Mouse (Mus musculus) embryo, embryonic 10 days (tissue): ENCODE data around the gene Lin52.
A peak's percentile ranks its signal among the peaks of the same experiment; 100 is the strongest.

ENCODE experiments used
- DNase-seq: peaks from one replicate; pipeline ENCODE4 v3.0.0-alpha.2; 2015; ENCODE audit warnings: low spot score

Lin52 gene

GRCm38 (mm10) chr12:84468701-84469100 is 17.5 kb downstream of the Lin52 start:
- peak; percentile 62 for DNase-seq

- no peak for DNase-seq
Observed at GRCm38 (mm10) chr12:84478937-84479336, 27.7 kb downstream of the Lin52 start.

GRCm38 (mm10) chr12:84481251-84481650 is 30.0 kb downstream of the Lin52 start:
- no peak for DNase-seq

GRCm38 (mm10) chr12:84482778-84483585 is 31.8 kb downstream of the Lin52 start:
- no peak for DNase-seq

GRCm38 (mm10) chr12:84487324-84488056 is 36.3 kb downstream of the Lin52 start:
- peak; percentile 67 for DNase-seq

GRCm38 (mm10) chr12:84496795-84497194 is 45.6 kb downstream of the Lin52 start:
- no peak for DNase-seq

- no peak for DNase-seq
Observed at GRCm38 (mm10) chr12:84500528-84501263, 49.5 kb downstream of the Lin52 start.

GRCm38 (mm10) chr12:84501278-84501677 is 50.1 kb downstream of the Lin52 start:
- no peak for DNase-seq

- no peak for DNase-seq
Observed at GRCm38 (mm10) chr12:84506856-84507255, 55.6 kb downstream of the Lin52 start.

GRCm38 (mm10) chr12:84512016-84512415 is 60.8 kb downstream of the Lin52 start:
- no peak for DNase-seq

GRCm38 (mm10) chr12:84515486-84515885 is 64.3 kb downstream of the Lin52 start:
- no peak for DNase-seq

GRCm38 (mm10) chr12:84516642-84517041 is 65.4 kb downstream of the Lin52 start:
- DNase-seq = no peak

GRCm38 (mm10) chr12:84518018-84518417 is 66.8 kb downstream of the Lin52 start:
- DNase-seq = no peak

- no peak for DNase-seq
Observed at GRCm38 (mm10) chr12:84523728-84524127, 72.5 kb downstream of the Lin52 start.

- peak; percentile 43 for DNase-seq
Observed at GRCm38 (mm10) chr12:84524147-84525050, 73.2 kb downstream of the Lin52 start.

GRCm38 (mm10) chr12:84525422-84525821 is 74.2 kb downstream of the Lin52 start:
- DNase-seq = no peak

- no peak for DNase-seq
Observed at GRCm38 (mm10) chr12:84530426-84530825, 79.2 kb downstream of the Lin52 start.

- peak; percentile 67 for DNase-seq
Observed at GRCm38 (mm10) chr12:84531906-84532829, 80.9 kb downstream of the Lin52 start.

- no peak for DNase-seq
Observed at GRCm38 (mm10) chr12:84532830-84533199, 81.6 kb downstream of the Lin52 start.

- DNase-seq = peak; percentile 50
Observed at GRCm38 (mm10) chr12:84533706-84534486, 82.7 kb downstream of the Lin52 start.
